Mouse (Mus musculus) olfactory bulb, adult 2 months (tissue): ENCODE results near the gene Epha3.

Experiments
- CTCF ChIP-seq: fragments of 200-500 bp; IDR thresholded peaks from 2 replicates; pipeline ENCODE4 v1.5.1; 2012; ENCODE audit warnings: low read depth, mild to moderate bottlenecking, low read length, moderate library complexity; ENCODE audit not compliant: insufficient read depth
- POLR2A ChIP-seq: fragments of 200-500 bp; IDR thresholded peaks from 2 replicates; pipeline ENCODE4 v1.6.1; 2012; ENCODE audit warnings: mild to moderate bottlenecking, low read depth, low read length, moderate library complexity; ENCODE audit not compliant: insufficient read depth

DNA sequence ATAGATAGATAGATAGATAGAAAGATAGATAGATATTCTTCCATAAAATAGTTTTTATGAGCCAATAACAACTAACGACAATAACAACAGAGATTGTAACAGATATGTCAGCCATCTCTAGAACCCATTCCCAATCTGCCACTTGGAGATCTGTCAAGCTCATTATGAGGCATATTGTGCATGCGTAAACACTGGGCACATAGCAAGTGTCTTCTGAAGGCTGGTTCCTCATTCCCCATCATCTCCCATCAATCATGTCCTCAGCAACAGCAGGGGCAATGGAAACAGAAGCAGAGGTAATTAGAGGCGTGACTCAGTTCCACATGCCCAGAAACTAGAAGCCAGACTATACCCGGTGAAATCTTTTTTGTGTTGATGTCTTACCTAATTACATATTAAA is 102.8 kb downstream of the Epha3 start:
- TF ChIP-seq CTCF (no peak), POLR2A (no peak)
